Mouse (Mus musculus): Measurements from ENCODE around the gene Mcee. TPM values are rescaled to one million over a fixed set of nuclear protein-coding genes. Genes with fewer than 3 reads are reported as not detected.

Gene Mcee
- total and polyA plus RNA-seq, 3 experiments, result 18.2 to 22.6 TPM; not detected in 1

DNA sequence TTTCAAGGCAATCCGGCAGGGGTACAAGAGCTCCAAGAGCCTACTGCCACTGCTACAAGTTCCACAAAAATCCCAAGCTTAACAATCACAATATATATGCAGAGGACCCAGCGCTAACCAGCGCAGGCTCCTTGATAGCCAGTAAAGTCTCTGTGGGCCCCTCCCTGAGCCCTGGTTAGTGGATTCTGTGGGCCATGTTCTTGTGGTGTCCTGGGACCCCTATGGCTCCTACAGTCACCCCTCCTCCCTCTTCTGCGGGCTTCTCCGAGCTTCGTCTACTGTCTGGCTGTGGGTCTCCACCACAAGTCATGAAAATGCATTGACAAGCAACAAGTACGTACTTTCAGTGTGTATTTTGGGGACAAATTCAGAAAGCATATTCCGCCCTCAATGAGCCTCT lies 928 bp upstream of the Mcee start:
- H3K27me3 ChIP-seq (ENCODE audit: control insufficient read depth in 1 of 2, insufficient read depth in 2 of 2, low read length in 2 of 2), result no peaks in the 10 kb centered on the region
- H3K9me3 ChIP-seq (replicated peaks; ENCODE audit: insufficient read depth, low read length), result no peaks in the 10 kb centered on the region
- peaks cover 3 to 4% of the 10 kb centered on the region in 2 experiments for H3K4me1 ChIP-seq (ENCODE audit: control insufficient read depth in 1 of 2, insufficient read depth in 2 of 2, low read length in 2 of 2)
- H3K9ac ChIP-seq (ENCODE audit: control insufficient read depth, low read depth, low read length, poor library complexity, severe bottlenecking), result peak overlapping the region; percentile 94
- peaks cover 18 to 21% of the 10 kb centered on the region in 2 experiments for H3K36me3 ChIP-seq (ENCODE audit: control insufficient read depth in 1 of 2, insufficient read depth in 2 of 2, low read length in 2 of 2)
- H3K27ac ChIP-seq (ENCODE audit: control insufficient read depth, low read depth, low read length), result peak overlapping the region; percentile 68
- TF ChIP-seq ZC3H11A (IDR thresholded peaks at IDR 0.05; ENCODE audit: low read depth, low read length), result no peak
- no peak for TF ChIP-seq NELFE (IDR thresholded peaks at IDR 0.05; ENCODE audit: low read depth, low read length)
- no peak for TF ChIP-seq ZKSCAN1 (IDR thresholded peaks at IDR 0.05; ENCODE audit: low read depth, low read length)
- no peak for TF ChIP-seq RAD21 (IDR thresholded peaks at IDR 0.05; ENCODE audit: low read depth, low read length)
- no peak for TF ChIP-seq ELF1 (IDR thresholded peaks at IDR 0.05; ENCODE audit: low read depth, low read length)
- no peak for TF ChIP-seq GATA1 (IDR thresholded peaks at IDR 0.05; ENCODE audit: low read depth, low read length)
- no peak for TF ChIP-seq UBTF (IDR thresholded peaks at IDR 0.05; ENCODE audit: borderline replicate concordance, insufficient read depth, low read depth, low read length)
- no peak for TF ChIP-seq SMC3 (IDR thresholded peaks at IDR 0.05; ENCODE audit: low read depth, low read length)
- H3K79me2 ChIP-seq (ENCODE audit: control insufficient read depth, insufficient read depth, low read length, poor library complexity), result peaks cover 25% of the 10 kb centered on the region
- peak overlapping the region; percentile 93 to 95 for H3K4me3 ChIP-seq (ENCODE audit: control insufficient read depth in 1 of 2, insufficient read depth in 1 of 2, low read depth in 2 of 2, low read length in 2 of 2)
- peak; percentile 57 for DNase-seq (ENCODE audit: low read depth, low spot score)

DNA sequence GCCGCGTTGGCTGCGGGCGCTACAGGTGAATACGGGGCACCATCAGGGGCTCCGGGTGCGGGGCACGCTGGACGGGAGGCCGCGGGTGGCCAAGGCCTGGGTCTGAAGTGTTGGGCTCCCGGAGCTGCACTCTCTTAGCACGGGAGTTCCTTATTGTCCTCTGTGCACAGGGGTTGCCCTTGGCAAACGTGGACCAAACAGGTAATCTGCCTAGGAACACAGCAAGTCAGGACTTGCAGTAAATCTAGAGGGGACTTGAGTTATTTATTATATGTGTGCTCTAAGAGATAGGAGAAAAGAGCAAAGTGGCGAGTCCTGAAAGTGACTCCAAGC lies 378 bp downstream of the Mcee start:
- TF ChIP-seq KAT2A (conservative IDR thresholded peaks at IDR 0.05; ENCODE audit: low read depth, low read length) (no peak), ZMIZ1 (IDR thresholded peaks at IDR 0.05; ENCODE audit: low read depth, low read length) (no peak), ZC3H11A (IDR thresholded peaks at IDR 0.05; ENCODE audit: low read depth, low read length) (no peak), POLR2A (IDR thresholded peaks at IDR 0.05; ENCODE audit: control insufficient read depth in 1 of 2, insufficient read depth in 1 of 2, low read depth in 1 of 2, low read length in 2 of 2, poor library complexity in 1 of 2) (no peak; a peak in 1 of 4 replicates), MYC (IDR thresholded peaks at IDR 0.05; ENCODE audit: low read depth, low read length) (0 out of 2 replicates have a peak, but pooled peaks have one; percentile 13)
- Histone ChIP-seq H3K9ac (ENCODE audit: control insufficient read depth, low read depth, low read length, poor library complexity, severe bottlenecking) (peak overlapping the region; percentile 70), H3K79me2 (ENCODE audit: control insufficient read depth, insufficient read depth, low read length, poor library complexity) (peaks cover 25% of the 10 kb centered on the region), H3K9me3 (replicated peaks; ENCODE audit: insufficient read depth, low read length) (no peaks in the 10 kb centered on the region), H3K27me3 (ENCODE audit: control insufficient read depth in 1 of 2, insufficient read depth in 2 of 2, low read length in 2 of 2) (no peaks in the 10 kb centered on the region), H3K27ac (ENCODE audit: control insufficient read depth, low read depth, low read length) (no peak overlapping the region), H3K4me3 (ENCODE audit: control insufficient read depth in 1 of 2, insufficient read depth in 1 of 2, low read depth in 2 of 2, low read length in 2 of 2) (peak overlapping the region; percentile 64 to 69), H3K36me3 (ENCODE audit: control insufficient read depth in 1 of 2, insufficient read depth in 2 of 2, low read length in 2 of 2) (peaks cover 11 to 21% of the 10 kb centered on the region in 2 experiments), H3K4me1 (ENCODE audit: control insufficient read depth in 1 of 2, insufficient read depth in 2 of 2, low read length in 2 of 2) (peaks cover 3 to 4% of the 10 kb centered on the region in 2 experiments)
- DNase-seq (ENCODE audit: low read depth, low spot score), result no peak

DNA sequence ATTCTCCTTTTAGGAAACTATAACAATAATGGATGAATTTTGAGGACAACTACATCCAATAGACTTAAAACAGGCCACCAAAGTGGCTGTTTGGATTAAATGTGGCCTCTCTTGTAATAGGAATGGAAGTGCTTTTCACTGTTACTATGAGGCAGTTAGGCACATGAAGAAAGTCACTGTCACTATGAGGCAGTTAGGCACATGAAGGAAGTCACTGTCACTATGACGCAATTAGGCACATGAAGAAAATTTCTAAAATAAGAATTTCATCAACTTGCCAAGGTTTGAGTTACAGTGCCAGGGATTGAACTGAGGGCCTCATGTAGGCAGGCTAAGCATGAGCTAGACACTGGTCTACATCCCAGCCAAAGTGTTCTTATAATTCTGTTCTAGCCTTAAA lies 8.3 kb downstream of the Mcee start:
- Histone ChIP-seq H3K4me1 (ENCODE audit: control insufficient read depth in 1 of 2, insufficient read depth in 2 of 2, low read length in 2 of 2) (no peaks in the 10 kb centered on the region), H3K27me3 (ENCODE audit: control insufficient read depth in 1 of 2, insufficient read depth in 2 of 2, low read length in 2 of 2) (no peaks in the 10 kb centered on the region), H3K36me3 (ENCODE audit: control insufficient read depth in 1 of 2, insufficient read depth in 2 of 2, low read length in 2 of 2) (no peaks in the 10 kb centered on the region), H3K4me3 (ENCODE audit: control insufficient read depth in 1 of 2, insufficient read depth in 1 of 2, low read depth in 2 of 2, low read length in 2 of 2) (no peak overlapping the region), H3K9me3 (replicated peaks; ENCODE audit: insufficient read depth, low read length) (no peaks in the 10 kb centered on the region), H3K9ac (ENCODE audit: control insufficient read depth, low read depth, low read length, poor library complexity, severe bottlenecking) (no peak overlapping the region), H3K79me2 (ENCODE audit: control insufficient read depth, insufficient read depth, low read length, poor library complexity) (no peaks in the 10 kb centered on the region), H3K27ac (ENCODE audit: control insufficient read depth, low read depth, low read length) (no peak overlapping the region)
- TF ChIP-seq RAD21 (IDR thresholded peaks at IDR 0.05; ENCODE audit: low read depth, low read length), result no peak
- TF ChIP-seq ZKSCAN1 (IDR thresholded peaks at IDR 0.05; ENCODE audit: low read depth, low read length), result no peak
- no peak for TF ChIP-seq RCOR1 (IDR thresholded peaks at IDR 0.05; ENCODE audit: low read depth, low read length)
- no peak for TF ChIP-seq HCFC1 (IDR thresholded peaks at IDR 0.05; ENCODE audit: low read depth, low read length)
- no peak for TF ChIP-seq MAFK (IDR thresholded peaks at IDR 0.05; ENCODE audit: borderline replicate concordance, low read depth, low read length)
- TF ChIP-seq MYB (IDR thresholded peaks at IDR 0.05; ENCODE audit: low read depth, low read length), result no peak
- TF ChIP-seq POLR2AphosphoS2 (IDR thresholded peaks at IDR 0.05; ENCODE audit: low read length), result no peak
- no peak for DNase-seq (ENCODE audit: low read depth, low spot score)

All from MEL (cell line).